Mouse (Mus musculus) thymus, postnatal 4 days (tissue): ENCODE data around the gene Ctso.

Experiments used
- DNase-seq: peaks from one replicate; pipeline ENCODE4 v3.0.0; 2021

Ctso gene

GRCm38 (mm10) chr3:81961336-81961735 is 28.9 kb downstream of the Ctso start:
- DNase-seq, result no peak

- DNase-seq, result no peak
Measured at GRCm38 (mm10) chr3:81963768-81964167, 31.4 kb downstream of the Ctso start.

- no peak for DNase-seq
Measured at GRCm38 (mm10) chr3:81964596-81964995, 32.2 kb downstream of the Ctso start.

- no peak for DNase-seq
Measured at GRCm38 (mm10) chr3:81975607-81976006, 43.2 kb downstream of the Ctso start.

GRCm38 (mm10) chr3:81976102-81976501 is 43.7 kb downstream of the Ctso start, which contains the start of gene Tdo2:
Gene Tdo2 (minus strand): TSS chr3:81976202.
- DNase-seq, result no peak

- no peak for DNase-seq
Measured at GRCm38 (mm10) chr3:81981576-81981975, 49.2 kb downstream of the Ctso start.

GRCm38 (mm10) chr3:81981990-81982389 is 49.6 kb downstream of the Ctso start, which contains the start of gene Asic5:
Gene Asic5 (plus strand): TSS chr3:81982290.
- no peak for DNase-seq

- no peak for DNase-seq
Measured at GRCm38 (mm10) chr3:81983120-81983895, 50.9 kb downstream of the Ctso start.

GRCm38 (mm10) chr3:81985100-81985499 is 52.7 kb downstream of the Ctso start:
- no peak for DNase-seq

- no peak for DNase-seq
Measured at GRCm38 (mm10) chr3:81986103-81986502, 53.7 kb downstream of the Ctso start.

GRCm38 (mm10) chr3:81987628-81988027 is 55.2 kb downstream of the Ctso start:
- no peak for DNase-seq

- no peak for DNase-seq
Measured at GRCm38 (mm10) chr3:81989692-81990141, 57.3 kb downstream of the Ctso start.

- DNase-seq, result no peak
Measured at GRCm38 (mm10) chr3:81990531-81990930, 58.1 kb downstream of the Ctso start.

GRCm38 (mm10) chr3:81995371-81995770 is 63.0 kb downstream of the Ctso start:
- DNase-seq, result no peak

GRCm38 (mm10) chr3:81995988-81996387 is 63.6 kb downstream of the Ctso start:
- no peak for DNase-seq
